Mouse (Mus musculus) heart, postnatal 4 days (tissue): ENCODE results near the gene Nudt3. TPM values are rescaled to one million over a fixed set of nuclear protein-coding genes. Genes with fewer than 3 reads are reported as not detected.
"Not testable (repeated sequence)": the region's sequence is repeated elsewhere in the genome, so short reads cannot be mapped to it uniquely, and the experiment has no call there.

Experiments
- DNase-seq: peaks from one replicate; pipeline ENCODE4 v3.0.0; 2021
- total RNA-seq, 2 experiments: library from RNA; stranded (reverse); gene quantifications; 2 replicates each; pipeline ENCODE4 v1.2.3; 2021

Gene Nudt3
- 100 to 1,000 TPM; 340 to 371 TPM for total RNA-seq

DNA sequence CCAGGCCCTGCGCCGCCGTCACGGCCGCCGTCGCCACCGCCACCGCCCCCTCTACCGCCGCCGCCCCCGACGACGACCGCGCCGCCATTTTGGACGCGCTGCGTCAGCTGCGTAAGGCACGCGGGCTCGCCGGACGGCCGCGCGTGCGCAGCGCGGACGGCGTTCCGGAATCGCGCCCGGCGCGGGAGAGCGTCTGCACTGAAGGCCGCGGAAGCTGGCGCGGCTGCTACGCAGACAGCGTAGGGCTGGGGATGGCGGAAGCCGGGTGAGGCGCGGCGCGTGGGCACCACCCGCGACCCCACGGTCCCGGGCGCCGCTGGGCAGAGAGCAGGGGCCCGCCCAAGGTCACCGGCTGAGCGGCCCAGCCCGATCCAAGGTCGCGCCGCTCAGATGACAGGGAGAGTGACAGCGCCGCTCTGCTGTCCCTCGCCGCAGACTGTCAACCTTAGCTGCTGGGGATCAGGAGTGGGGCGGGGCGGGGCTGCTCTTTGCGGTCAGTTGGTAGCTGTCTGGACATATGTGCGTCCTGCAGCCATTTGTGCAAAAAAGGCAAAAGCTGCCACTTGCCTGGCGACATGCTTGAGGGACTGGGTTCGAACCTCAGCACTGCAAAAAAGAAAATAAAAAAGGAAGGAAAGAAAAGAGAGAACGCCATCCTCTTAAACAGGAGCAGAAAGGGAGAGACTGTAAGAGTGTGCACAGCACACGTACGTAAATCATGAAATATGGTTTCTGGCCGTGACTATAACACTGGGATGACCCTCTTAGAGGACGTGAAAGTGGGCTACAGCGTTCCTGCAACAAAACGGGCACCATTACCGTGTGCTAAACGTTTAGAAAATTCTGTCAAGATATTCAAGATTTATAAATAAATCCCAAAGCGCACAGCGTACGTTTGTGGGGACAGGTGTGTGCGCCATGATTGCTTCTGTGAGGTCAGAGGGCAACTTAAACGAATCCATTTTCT is at the start of gene Nudt3:
TSS of gene Nudt3 (minus strand) at position 136 of the 967 bp plus-strand sequence.
- DNase-seq: peak; percentile 93

DNA sequence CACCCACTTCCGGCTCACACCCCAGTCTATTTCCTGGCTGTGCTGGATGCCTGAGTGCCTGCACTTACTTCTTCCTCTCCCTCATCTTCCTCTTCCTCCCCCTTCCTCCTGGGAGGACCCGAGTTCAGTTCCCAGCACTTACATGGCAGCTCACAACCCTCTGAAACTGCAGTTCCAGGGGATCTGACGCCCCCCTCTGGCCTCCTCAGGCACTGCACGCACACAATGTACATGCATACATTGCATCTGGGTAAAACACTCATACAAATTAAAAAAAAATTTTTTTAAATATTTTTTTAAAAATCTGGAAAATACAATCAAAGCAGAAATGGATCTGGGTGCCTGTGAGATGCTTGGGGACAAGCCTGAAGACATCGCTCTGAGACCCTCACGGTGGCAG is 48.4 kb upstream of the Nudt3 start:
- no peak for DNase-seq

GRCm38 (mm10) chr17:27658767-27659166 is 35.5 kb upstream of the Nudt3 start:
- no peak for DNase-seq

GRCm38 (mm10) chr17:27657123-27657522 is 33.8 kb upstream of the Nudt3 start:
- no peak for DNase-seq

GRCm38 (mm10) chr17:27656414-27656813 is 33.1 kb upstream of the Nudt3 start:
- no peak for DNase-seq

DNA sequence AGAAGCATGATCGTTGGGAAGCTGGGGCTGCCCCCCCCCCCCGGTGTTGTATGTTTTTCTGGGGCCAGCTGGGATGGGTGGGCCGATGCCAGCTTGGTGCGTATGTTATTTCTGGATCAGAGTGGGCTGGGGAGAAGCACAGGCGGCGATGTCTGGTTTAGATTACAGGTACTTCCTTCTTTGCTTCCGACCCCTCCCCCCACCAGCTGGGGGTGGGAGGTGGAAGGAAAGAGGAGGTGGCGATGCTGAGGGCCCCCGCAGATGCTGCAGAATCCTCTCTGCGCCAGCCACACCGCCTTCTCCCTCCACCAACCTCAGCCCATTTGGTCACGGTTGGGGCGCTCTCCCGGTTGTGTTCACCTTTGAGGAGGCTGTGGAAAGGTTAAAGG is 32.7 kb upstream of the Nudt3 start:
- DNase-seq: no peak

GRCm38 (mm10) chr17:27655089-27656010 is 32.1 kb upstream of the Nudt3 start, which contains the start of gene Pacsin1:
Gene Pacsin1, plus strand, starts transcription at chr17:27655509.
- no peak for DNase-seq

DNA sequence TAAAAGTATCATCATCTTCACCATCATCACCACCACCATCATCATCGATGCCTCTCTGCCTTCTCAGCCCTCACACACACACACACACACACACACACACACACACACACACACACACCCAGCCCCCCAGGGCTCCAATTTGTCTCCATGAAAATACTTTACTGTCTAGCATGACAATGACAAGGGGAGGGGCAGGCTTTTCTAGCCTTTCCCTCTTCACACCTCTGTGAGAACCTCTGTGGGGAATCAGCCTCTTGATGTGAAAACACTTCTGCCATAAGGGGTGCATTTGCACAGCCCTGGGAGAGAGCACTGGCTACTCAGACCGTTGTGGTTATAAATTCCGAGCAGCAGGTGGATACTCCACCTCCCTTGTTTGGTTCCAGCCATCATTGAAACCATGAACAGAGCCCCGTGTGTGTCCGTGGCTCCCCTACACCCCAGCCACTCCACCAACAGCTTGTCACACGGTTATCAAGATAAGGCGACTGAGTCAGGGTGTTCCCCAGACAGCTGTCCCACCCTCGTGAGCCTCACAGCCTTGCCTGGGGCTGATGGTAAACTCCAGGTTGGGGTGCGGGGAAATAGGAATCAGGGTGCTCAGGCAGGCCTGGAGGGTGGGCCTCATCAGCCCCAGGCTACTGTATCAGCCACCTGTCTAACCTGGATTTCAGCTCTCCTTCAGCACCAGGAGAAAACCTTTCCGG is 30.1 kb upstream of the Nudt3 start:
- DNase-seq: no peak

DNA sequence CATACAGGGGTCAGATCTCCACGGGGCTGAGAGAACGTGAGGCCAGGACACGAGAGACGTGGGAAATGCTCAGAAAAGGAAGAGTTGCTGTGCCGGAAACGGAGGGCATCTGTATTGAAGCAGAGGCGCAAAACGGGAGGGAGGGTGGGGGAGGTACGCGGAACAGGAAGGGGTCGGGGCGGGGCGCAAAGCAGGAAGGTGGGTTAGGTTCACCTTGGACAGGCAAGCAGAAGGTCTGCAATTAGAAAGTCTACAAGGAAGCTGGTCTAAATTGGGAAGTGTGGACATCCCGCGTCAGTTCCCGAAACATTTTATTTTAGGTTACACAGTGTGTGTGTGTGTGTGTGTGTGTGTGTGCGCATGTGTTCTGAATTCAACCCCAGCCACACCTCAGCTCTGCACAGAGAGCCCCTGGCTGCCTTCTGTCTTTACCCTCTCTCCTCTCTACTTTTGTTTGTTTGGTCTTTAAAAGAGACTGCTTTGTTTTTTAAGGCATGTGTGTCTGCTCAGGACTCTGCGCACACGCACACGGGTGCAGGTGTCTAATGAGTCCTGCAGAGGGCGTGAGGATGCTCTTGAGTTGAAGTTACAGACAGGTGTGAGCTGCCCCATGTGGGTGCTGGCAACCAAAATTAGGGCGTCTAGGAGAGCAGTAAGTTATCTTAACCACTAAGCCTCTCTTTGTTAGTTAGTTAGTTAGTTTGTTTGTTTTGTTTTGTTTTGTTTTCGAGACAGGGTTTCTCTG is 28.9 kb upstream of the Nudt3 start:
- no peak for DNase-seq

- no peak for DNase-seq
Observed at GRCm38 (mm10) chr17:27650586-27650985, 27.3 kb upstream of the Nudt3 start.

GRCm38 (mm10) chr17:27650160-27650559 is 26.9 kb upstream of the Nudt3 start:
- peak; percentile 60 for DNase-seq

- DNase-seq: no peak
Observed at GRCm38 (mm10) chr17:27645807-27646206, 22.5 kb upstream of the Nudt3 start.

DNA sequence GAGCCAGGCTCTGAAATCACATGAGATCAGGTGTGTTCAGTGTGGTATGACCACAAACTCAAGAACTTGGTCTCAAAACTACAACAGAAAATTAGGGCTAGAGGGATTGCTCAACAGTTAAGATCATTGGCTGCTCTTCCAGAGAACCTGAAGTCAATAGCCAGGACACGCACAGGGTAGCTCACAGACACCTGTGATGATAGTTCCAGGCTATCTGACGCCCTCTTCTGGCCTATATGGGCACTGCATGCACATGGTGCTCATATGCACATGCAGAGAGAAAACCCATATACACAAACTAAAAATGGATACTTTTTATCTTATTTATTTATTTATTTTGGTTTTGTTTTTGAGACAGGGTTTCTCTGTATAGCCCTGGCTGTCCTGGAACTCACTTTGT is 21.3 kb upstream of the Nudt3 start:
- DNase-seq: no peak

DNA sequence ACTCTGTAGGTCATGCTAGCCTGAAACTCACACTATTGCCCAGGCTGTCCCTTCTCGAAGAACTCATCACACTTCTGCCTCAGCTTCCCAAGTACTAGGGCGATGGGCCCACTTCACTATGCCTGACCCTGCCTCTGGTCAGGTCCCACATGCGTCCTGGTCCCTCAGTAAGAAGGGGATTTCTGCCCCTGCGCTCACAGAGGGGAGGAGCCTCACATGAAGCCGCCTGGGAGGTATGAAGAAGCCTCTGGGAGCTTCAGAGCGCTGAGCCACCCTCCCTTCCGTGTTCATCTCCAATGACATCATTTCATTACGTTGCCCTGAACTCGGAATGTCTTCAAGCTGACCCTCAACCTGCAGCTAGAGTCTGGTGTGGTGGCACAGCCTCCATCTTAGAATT is 20.5 kb upstream of the Nudt3 start:
- DNase-seq: no peak

DNA sequence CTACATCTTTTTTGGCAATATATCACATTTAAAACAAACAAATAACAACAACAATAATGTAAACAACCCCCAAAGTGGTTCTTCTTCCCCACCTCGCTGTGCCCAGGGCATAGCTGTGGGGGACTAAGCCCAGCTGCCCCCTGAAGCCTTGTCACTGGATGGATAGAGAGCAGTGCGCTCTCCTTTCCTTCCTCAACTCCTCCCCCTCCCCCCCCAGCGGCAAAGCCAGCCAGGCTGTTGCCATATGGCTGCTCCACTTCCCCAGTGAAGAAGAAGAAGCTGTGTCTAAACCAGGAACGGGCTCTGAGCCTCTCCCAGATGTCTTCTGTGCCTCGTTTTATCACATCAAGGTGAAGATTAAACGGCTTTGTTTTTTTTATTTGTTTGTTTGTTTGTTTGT is 19.8 kb upstream of the Nudt3 start:
- DNase-seq: no peak

DNA sequence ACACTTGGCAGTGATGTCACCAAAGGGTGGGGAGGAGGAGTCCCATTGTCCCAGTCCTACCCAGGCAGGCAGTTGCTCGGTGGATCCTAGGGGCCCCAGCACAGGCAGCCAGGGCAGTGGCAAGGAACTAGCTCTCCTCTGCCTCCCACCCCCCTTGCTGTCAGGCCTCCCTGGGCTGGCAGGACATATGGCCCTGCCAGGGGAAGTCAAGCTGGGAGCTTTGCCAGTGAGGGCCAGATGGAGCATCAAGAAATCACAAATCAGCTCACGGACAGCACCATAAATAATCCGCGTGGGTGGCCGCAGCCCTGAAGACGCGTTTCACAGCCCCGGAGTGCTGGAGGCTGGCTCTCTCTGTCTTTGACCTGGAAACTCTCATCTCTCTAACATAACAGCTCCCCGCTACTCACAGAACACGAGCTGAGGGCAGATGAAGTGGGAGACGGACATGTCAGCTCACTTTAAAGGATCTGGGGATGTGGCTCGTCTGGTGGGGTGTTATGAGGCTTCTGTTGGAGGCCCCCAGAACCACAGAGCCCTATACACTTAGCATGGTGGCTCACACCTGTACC is 19.3 kb upstream of the Nudt3 start:
- peak; percentile 39 for DNase-seq

DNA sequence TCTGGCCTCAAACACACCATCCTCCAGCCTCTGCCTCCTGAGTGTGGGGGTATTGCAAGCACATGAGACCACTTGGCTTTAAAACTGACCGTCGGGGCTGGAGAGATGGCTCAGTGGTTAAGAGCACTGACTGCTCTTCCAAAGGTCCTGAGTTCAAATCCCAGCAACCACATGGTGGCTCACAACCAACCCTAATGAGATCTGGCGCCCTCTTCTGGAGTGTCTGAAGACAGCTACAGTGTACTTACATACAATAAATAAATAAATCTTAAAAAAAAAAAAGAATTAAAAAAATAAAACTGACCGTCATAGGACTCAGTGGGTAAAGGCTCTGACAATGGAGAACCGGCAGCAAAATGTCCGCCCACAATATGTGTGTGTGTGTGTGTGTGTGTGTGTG is 16.6 kb upstream of the Nudt3 start:
- not testable (repeated sequence) for DNase-seq

DNA sequence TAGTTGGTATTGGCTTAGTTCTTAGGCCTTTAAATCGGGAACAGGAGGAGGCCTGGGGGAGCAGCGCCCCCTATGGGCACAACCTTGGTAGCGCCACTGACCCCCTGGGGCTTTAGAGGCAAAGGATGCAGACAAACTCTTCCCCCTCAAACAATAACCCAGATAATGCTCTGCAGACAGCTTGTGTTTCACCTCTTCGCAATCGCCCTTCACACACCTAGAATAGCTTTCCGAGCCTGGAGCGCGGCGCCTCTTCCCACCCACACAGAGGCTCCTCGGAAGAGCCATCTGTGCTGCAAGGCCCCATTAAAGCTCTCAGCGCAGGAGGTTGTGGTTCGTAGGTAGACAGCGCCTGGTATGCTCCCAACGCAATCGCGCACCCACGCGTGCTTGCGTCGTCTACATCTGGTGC is 15.6 kb upstream of the Nudt3 start:
- no peak for DNase-seq

- no peak for DNase-seq
Observed at GRCm38 (mm10) chr17:27637333-27637732, 14.0 kb upstream of the Nudt3 start.

GRCm38 (mm10) chr17:27636132-27637020 is 13.1 kb upstream of the Nudt3 start, which contains the start of gene Rps10:
Gene Rps10, minus strand, starts transcription at chr17:27636669.
- DNase-seq: no peak
